Mouse (Mus musculus) liver, adult 2 months (tissue): ENCODE data around the gene Kpnb1.

Experiments used
- CTCF ChIP-seq: fragments of 200-500 bp; IDR thresholded peaks from 2 replicates; pipeline ENCODE4 v1.5.1; 2011; ENCODE audit warnings: low read depth, low read length, control low read depth
- POLR2A ChIP-seq: fragments of 200-500 bp; IDR thresholded peaks from 2 replicates; pipeline ENCODE4 v1.6.1; 2011; ENCODE audit warnings: low read length, control low read depth; ENCODE audit not compliant: insufficient read depth; ENCODE audit errors: extremely low read depth

- TF ChIP-seq POLR2A (no peak), CTCF (peak; percentile 35)
Observed at GRCm38 (mm10) chr11:97176851-97177250, 10.8 kb downstream of the Kpnb1 start.
